Mouse (Mus musculus) embryonic facial prominence, embryonic 10.5 days (tissue): Measurements from ENCODE around the gene Elmo2. TPM values are rescaled to one million over a fixed set of nuclear protein-coding genes. Genes with fewer than 3 reads are reported as not detected.

ENCODE experiments used
- DNase-seq: peaks from one replicate; pipeline ENCODE4 v3.0.0-alpha.2; 2017; ENCODE audit warnings: low spot score
- H3K27ac ChIP-seq: fragments of 300-500 bp; sonication (generic); replicated peaks from 2 replicates; pipeline ENCODE4 v1.5.1; 2016; ENCODE audit warnings: mild to moderate bottlenecking
- H3K27me3 ChIP-seq: fragments of 300-500 bp; sonication (generic); replicated peaks from 2 replicates; pipeline ENCODE4 v1.6.1; 2016; ENCODE audit warnings: low read depth, mild to moderate bottlenecking; ENCODE audit not compliant: poor library complexity, severe bottlenecking
- H3K36me3 ChIP-seq: fragments of 300-500 bp; sonication (generic); replicated peaks from 2 replicates; pipeline ENCODE4 v1.6.1; 2016; ENCODE audit warnings: mild to moderate bottlenecking, moderate library complexity
- H3K4me1 ChIP-seq: fragments of 300-500 bp; sonication (generic); 2 replicates; pipeline ENCODE4 v1.6.1; 2016
- H3K4me3 ChIP-seq: fragments of 300-500 bp; sonication (generic); 2 replicates; pipeline ENCODE4 v1.5.1; 2016; ENCODE audit warnings: mild to moderate bottlenecking, moderate library complexity
- H3K9me3 ChIP-seq: fragments of 300-500 bp; sonication (generic); 2 replicates; pipeline ENCODE4 v1.6.1; 2016; ENCODE audit warnings: mild to moderate bottlenecking
- WGBS: fragments of 180-500 bp; shearing (Covaris S2); methylation state at CpG from one replicate; pipeline ENCODE4 v1.1.7; 2016; 5-methylcytosine and 5-hydroxymethylcytosine counted together
- polyA plus RNA-seq: library from polyadenylated mRNA; unstranded; fragments of >200 nt; fragmentation: Nextera tagmentation; extraction: Ambion mirVana; gene quantifications from 2 replicates; pipeline ENCODE4 v1.2.1, GENCODE M21; 2016

Gene Elmo2
- polyA plus RNA-seq, 1 experiment from 2014 or later, result 93.5 TPM

DNA sequence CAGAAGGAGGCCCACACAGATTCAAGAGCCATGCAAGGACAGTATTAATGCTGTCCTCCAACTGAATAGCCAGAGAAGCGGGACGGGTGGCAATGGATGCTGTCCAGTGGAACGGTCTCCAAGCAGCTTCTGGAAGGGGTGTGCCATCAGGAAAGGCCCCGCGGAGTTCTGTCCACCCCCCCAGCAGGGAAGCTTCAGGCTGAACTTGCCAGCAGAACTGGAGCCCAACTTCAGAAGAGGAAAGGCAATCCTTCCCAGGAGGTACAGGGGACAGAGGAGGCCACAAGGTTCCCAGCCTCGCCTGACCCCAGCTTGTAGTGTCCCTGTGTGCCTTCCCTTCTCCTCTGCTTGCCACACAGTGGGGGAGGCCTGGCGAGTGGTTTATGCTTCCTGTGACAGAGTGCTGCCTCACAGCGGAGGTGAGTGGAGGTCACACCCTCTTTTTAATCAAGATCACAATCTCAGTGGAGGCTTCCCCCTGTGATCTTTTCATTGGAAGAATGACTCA is 4.8 kb downstream of the Elmo2 start:
- no peaks in the 10 kb centered on the region for H3K9me3 ChIP-seq
- WGBS, result 65% methylated on average over 8 of the region's 8 CpGs
- peaks cover 16% of the 10 kb centered on the region for H3K36me3 ChIP-seq
- H3K27me3 ChIP-seq, result no peaks in the 10 kb centered on the region
- DNase-seq, result no peak
- peaks cover 85% of the 10 kb centered on the region for H3K4me1 ChIP-seq
- H3K27ac ChIP-seq, result 0 out of 2 replicates have a peak overlapping the region, but pooled peaks have one; percentile 16
- no peak overlapping the region for H3K4me3 ChIP-seq

DNA sequence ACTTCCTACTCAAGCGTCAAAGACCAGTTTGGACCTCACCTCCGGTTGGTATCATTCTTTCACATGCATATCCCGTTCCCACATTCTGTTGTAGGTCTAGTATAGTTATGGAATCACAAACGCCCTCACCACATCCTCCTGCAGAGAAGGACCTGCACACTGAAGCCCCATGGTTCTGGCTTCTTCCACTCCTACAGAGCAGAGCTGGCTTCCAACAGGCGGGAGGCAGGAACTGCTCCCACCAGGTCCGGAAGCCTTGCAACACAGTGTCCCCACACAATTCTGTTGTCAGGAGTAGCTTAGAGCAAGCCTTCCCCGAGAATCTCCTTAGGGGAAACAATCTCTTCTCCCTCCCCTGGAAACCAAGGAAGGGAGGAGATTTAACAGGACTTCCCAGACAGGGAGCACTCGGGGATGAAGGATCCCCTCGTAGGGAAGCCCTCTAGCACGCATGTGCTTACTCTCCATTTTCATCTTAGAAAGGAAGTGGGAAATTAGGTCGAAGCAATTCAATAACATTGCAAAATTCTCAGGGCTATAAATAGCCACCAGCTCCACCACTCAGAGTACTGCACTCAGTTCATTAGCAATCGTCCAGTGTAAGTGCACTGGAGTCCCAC is 5.6 kb downstream of the Elmo2 start:
- no peak overlapping the region for H3K27ac ChIP-seq
- 72% methylated on average over 12 of the region's 12 CpGs for WGBS
- peaks cover 92% of the 10 kb centered on the region for H3K4me1 ChIP-seq
- H3K27me3 ChIP-seq, result no peaks in the 10 kb centered on the region
- H3K36me3 ChIP-seq, result peaks cover 24% of the 10 kb centered on the region
- H3K9me3 ChIP-seq, result no peaks in the 10 kb centered on the region
- no peak overlapping the region for H3K4me3 ChIP-seq
- DNase-seq, result no peak

DNA sequence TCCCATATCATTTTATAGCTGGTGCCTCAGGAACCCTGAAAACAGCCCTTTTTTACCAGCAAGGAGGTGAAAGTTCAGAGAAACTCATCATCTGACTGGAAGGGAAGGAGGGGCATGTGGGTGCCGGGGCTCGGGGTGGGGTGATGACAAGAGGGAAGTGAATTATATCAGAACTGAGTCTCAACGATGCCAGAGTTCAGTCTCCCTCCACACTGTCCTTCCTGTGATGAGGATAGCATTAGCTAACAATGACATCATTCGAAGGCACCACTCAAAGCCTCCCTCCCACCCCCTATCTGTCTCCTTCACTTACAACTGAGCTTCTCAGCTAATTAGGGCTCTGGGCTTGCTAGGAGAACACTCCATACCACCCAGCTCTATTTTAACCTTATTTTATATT is 6.8 kb downstream of the Elmo2 start:
- DNase-seq, result no peak
- H3K4me1 ChIP-seq, result peaks cover 82% of the 10 kb centered on the region

DNA sequence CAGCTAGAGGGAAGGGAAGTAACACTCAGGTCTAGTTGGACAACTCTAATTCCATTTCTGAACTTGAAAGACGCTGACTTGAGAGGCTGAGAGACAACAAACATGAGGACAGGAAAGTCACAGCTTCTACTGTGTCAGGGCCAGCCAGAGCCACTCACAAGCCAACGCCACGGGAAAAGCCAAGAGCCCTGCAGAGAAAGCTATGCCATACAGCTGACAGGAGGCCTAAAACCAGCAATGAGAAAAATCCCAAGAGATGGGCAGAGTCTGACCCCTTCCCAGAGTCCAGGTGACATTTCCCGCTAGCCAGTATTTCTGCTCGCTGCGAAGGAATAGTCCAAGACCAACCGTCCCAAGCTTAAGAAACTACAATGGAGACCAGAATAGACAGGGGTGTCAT is 7.3 kb downstream of the Elmo2 start:
- no peak for DNase-seq
- no peak overlapping the region for H3K4me3 ChIP-seq
- H3K4me1 ChIP-seq, result peaks cover 79% of the 10 kb centered on the region

More for the DNA sequence above, 6.8 kb downstream of the Elmo2 start:
- H3K27me3 ChIP-seq, result no peaks in the 10 kb centered on the region; the same call in 1 of the 2 replicates
- H3K9me3 ChIP-seq, result no peaks in the 10 kb centered on the region
- peaks cover 35% of the 10 kb centered on the region for H3K36me3 ChIP-seq
- H3K4me3 ChIP-seq, result no peak overlapping the region
- no peak overlapping the region for H3K27ac ChIP-seq
- WGBS, result 78% methylated on average over 4 of the region's 4 CpGs

DNA sequence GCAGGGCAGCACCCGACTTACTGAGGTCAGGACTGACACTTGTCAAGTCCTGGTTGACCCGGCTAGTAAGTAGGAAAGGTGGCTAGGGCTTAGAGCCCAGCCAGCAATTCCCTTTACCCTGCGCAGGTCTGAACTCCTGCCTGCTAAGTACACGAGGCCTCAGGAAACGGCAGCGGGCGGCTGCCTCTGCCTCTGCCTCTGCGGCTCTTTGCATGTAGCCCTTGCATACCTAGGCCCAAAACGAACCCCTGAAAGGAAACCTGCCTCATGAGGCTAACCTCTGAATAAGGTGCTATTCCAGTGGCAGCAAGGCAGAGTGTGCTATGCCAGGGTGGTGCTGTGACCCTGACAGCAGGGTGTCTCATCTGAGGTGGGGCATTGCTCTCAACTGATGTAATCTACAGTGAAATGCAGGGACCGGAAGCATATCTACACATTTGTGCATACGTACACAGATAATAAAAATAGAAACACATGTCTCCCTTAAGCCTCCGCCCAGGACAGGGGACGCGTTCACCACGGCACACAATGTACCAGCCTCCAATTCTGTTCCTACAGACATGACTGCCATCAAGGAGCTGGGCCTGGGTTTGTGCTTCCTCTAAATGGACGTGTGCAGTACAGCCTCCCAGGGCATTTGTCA is 8.5 kb downstream of the Elmo2 start:
- H3K4me1 ChIP-seq, result peaks cover 74% of the 10 kb centered on the region
- peaks cover 47% of the 10 kb centered on the region for H3K36me3 ChIP-seq
- DNase-seq, result no peak
- no peaks in the 10 kb centered on the region for H3K9me3 ChIP-seq
- no peaks in the 10 kb centered on the region; the same call in 1 of the 2 replicates for H3K27me3 ChIP-seq
- WGBS, result 60% methylated on average over 16 of the region's 16 CpGs
- H3K4me3 ChIP-seq, result peak overlapping the region; percentile 11; the same call in 1 of the 2 replicates
- peak overlapping the region; percentile 71 for H3K27ac ChIP-seq

More for the DNA sequence above, 7.3 kb downstream of the Elmo2 start:
- peaks cover 41% of the 10 kb centered on the region for H3K36me3 ChIP-seq
- no peaks in the 10 kb centered on the region for H3K9me3 ChIP-seq
- 90% methylated on average over 7 of the region's 7 CpGs for WGBS
- no peak overlapping the region for H3K27ac ChIP-seq
- no peaks in the 10 kb centered on the region; the same call in 1 of the 2 replicates for H3K27me3 ChIP-seq

DNA sequence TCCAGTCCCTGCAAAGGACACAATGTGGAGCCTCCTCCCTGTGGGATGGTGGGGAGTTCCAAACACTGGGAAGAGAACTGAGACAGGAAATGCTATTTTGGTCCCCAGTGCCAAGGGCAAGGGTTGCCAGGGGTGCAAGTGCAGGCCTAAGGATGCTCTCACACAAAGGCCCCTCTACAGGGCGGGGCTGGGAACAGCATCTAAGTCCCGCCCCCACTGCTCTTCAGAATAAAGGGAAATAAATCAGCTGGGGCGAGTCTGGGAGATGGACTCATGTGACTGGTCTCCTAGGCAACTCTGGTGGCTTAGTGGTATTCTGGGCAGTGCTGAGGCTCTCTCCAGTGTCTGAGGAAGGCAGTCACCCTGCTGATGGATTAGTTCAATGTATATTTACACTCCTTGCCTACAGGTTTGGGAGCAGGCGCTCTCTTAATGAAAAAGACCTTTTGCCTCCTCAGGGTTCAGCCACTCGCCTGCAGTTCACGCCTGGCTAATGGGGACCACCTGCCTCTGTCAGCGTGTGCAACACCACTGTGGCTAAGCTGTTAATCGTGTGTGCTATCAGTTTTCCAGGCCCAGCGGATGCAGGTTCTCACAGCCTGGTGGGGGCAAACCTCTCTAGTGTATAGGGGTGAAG is 9.3 kb downstream of the Elmo2 start:
- Histone ChIP-seq H3K27me3 (no peaks in the 10 kb centered on the region; the same call in 1 of the 2 replicates), H3K4me1 (peaks cover 74% of the 10 kb centered on the region), H3K4me3 (peak overlapping the region; percentile 30), H3K9me3 (no peaks in the 10 kb centered on the region), H3K27ac (peak overlapping the region; percentile 71), H3K36me3 (peaks cover 48% of the 10 kb centered on the region)
- DNase-seq, result peak; percentile 73
- whole genome bisulfite sequencing, result 19% methylated on average over 9 of the region's 9 CpGs

DNA sequence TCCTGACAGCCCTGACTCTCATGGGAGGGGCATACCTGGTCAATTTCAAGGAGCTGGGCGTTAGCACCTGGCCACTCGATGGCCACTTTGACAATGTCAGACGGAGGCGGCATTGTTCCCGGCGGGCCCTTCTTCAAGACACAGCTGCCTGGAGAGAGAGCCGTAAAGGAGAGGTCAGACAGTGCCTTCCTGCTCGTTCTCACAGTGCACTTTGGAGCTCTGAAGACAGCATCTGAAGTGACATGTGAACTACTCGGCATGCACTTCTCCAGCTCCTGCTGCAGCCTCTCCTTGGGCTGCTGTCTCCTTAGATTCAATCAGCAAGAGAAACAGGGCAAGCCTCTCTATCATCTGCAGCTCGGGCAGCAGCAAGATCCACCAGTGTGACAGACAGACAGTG is 10.1 kb downstream of the Elmo2 start:
- no peak for DNase-seq
- peaks cover 55% of the 10 kb centered on the region for H3K36me3 ChIP-seq

DNA sequence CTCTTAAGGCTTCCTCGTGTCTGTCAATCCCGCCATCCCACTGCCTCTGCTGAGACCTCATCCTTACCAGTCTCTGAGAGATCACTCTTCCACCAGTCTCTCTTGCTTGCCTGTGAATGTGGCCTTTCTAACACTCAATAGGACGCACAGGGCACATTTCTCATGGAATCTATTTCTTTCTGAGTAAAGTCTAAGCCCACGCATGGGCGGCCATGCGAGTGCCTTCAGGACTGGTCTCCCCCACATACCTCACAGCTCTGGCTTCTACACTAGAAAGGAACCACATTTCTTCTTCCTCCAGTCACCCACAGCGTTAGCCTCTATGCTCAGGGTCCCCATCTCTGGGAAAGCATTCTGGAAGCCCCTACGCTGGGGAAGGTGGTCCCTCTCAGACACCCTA is 12.1 kb downstream of the Elmo2 start:
- H3K9me3 ChIP-seq, result no peaks in the 10 kb centered on the region
- no peak overlapping the region for H3K27ac ChIP-seq
- no peak overlapping the region for H3K4me3 ChIP-seq
- H3K27me3 ChIP-seq, result peaks cover 7% of the 10 kb centered on the region; the same call in 1 of the 2 replicates
- no peak for DNase-seq
- peaks cover 72% of the 10 kb centered on the region for H3K36me3 ChIP-seq
- peaks cover 69% of the 10 kb centered on the region for H3K4me1 ChIP-seq
- WGBS, result 86% methylated on average over 8 of the region's 8 CpGs

More for the DNA sequence above, 10.1 kb downstream of the Elmo2 start:
- 63% methylated on average over 10 of the region's 10 CpGs for WGBS
- peaks cover 4% of the 10 kb centered on the region; the same call in 1 of the 2 replicates for H3K27me3 ChIP-seq
- H3K4me3 ChIP-seq, result peak overlapping the region; percentile 30
- no peaks in the 10 kb centered on the region for H3K9me3 ChIP-seq
- peaks cover 71% of the 10 kb centered on the region for H3K4me1 ChIP-seq
- peak overlapping the region; percentile 71 for H3K27ac ChIP-seq

DNA sequence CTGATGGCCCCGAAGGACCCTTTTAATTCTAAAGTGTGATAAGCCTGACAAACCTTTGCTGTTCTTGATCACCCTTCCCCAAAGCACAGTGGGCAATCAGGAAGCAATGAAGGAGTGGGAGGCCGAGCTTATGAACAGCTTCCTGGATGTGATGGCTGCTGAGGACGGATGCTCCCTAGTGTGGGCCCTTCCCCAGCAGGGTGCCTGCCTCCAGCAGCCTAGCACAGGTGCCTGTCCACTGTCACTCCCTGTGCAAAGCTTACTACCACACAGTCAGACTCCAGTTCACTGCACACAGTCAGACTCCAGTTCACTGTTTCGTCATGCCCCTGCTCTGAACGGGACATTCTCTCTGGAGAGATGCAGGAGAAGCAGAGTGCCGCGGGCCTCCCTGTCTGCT is 13.9 kb downstream of the Elmo2 start:
- Histone ChIP-seq H3K9me3 (no peaks in the 10 kb centered on the region), H3K4me1 (peaks cover 51% of the 10 kb centered on the region), H3K27ac (no peak overlapping the region), H3K4me3 (no peak overlapping the region), H3K36me3 (peaks cover 90% of the 10 kb centered on the region), H3K27me3 (peaks cover 7% of the 10 kb centered on the region; the same call in 1 of the 2 replicates)
- DNase-seq, result no peak
- WGBS, result 60% methylated on average over 7 of the region's 7 CpGs

DNA sequence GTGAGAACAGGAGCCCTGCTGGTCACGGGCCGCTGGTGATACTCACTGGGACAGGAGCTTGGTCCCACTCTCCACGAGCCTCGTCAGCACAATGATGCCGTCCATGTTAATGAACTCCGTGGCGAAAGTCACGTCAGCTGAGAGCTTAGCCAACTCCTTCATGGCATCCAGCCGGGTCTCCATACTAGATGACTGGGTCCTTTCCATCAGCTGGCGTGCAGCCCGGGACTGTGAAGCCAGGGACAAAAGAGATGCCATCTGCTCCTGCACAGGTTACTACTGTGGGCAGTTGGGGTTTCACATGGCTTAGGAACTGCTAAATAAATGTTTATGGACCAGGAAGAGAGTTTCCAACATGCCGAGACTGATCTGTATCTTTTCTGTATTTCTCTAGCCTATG is 14.7 kb downstream of the Elmo2 start:
- no peak overlapping the region for H3K27ac ChIP-seq
- H3K4me3 ChIP-seq, result no peak overlapping the region
- DNase-seq, result no peak
- H3K9me3 ChIP-seq, result no peaks in the 10 kb centered on the region
- H3K27me3 ChIP-seq, result peaks cover 7% of the 10 kb centered on the region; the same call in 1 of the 2 replicates
- H3K4me1 ChIP-seq, result peaks cover 43% of the 10 kb centered on the region
- WGBS, result 84% methylated on average over 12 of the region's 12 CpGs
- peaks cover 98% of the 10 kb centered on the region for H3K36me3 ChIP-seq

DNA sequence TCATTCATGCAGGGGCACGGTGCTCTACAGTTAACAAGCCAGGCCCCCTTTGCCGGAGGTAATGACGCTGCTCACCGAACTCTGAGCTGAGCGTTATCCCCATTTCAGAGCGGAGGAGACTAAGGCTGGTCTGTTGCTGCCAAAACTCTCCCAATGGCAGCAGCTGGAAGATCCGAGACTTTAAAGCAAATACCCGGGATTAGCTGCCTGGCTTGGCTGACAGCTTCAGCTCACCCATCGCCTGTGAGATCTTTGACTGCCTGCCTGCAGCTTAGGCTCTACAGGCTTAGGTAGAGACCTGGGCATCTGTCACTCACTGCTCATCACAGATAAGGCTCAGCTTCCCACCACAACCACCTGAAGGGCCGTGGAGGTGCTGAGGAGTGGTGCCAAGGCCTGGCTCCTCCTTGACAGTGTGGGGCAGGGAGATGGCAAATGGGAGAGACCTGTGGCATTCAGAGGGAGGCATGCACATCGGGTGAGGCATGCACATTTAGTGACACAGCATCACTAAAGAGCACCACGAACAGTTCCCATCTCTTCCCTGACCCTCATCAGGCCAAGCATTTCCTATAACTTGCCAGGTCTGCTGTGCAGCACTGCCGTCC is 15.4 kb downstream of the Elmo2 start:
- Histone ChIP-seq H3K27ac (0 out of 2 replicates have a peak overlapping the region, but pooled peaks have one; percentile 35), H3K4me1 (peaks cover 36% of the 10 kb centered on the region), H3K4me3 (no peak overlapping the region), H3K27me3 (peaks cover 7% of the 10 kb centered on the region; the same call in 1 of the 2 replicates), H3K36me3 (peaks cover 97% of the 10 kb centered on the region), H3K9me3 (no peaks in the 10 kb centered on the region)
- 42% methylated on average over 13 of the region's 13 CpGs for WGBS
- no peak for DNase-seq

DNA sequence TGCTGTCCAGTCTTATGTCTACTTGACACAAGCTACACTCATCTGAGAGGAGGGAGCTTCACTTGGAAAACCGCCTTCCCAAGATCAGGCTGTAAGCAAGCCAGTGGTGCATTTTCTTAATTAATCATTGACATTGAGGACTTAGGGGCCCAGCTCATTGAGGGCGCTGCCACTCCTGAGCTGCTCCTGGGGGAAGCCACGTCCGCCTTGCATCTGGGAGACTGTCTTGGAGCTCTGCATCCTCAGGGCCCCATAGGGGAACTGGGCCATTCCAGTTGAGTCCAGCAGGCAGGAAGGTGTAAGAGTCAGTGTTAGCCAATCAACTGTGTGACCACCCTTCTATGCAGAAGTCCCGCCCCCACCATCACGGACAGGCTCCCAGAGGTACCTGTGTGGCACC is 18.5 kb downstream of the Elmo2 start:
- H3K4me1 ChIP-seq, result peaks cover 23% of the 10 kb centered on the region
- peaks cover 7% of the 10 kb centered on the region; the same call in 1 of the 2 replicates for H3K27me3 ChIP-seq
- no peak overlapping the region for H3K4me3 ChIP-seq
- peaks cover 96% of the 10 kb centered on the region for H3K36me3 ChIP-seq
- no peak for DNase-seq
- no peak overlapping the region for H3K27ac ChIP-seq
- no peaks in the 10 kb centered on the region for H3K9me3 ChIP-seq
- 89% methylated on average over 6 of the region's 6 CpGs for WGBS
